Mouse (Mus musculus) telencephalon, adult 2 months (tissue): ENCODE results near the gene Gm11985.
"Not testable (repeated sequence)": the region's sequence is repeated elsewhere in the genome, so short reads cannot be mapped to it uniquely, and the experiment has no call there.

Experiments used
- DNase-seq: peaks from one replicate; pipeline ENCODE4 v3.0.0-alpha.2; 2011; ENCODE audit warnings: low read depth, low spot score

The Gm11985 gene

GRCm38 (mm10) chr11:7188469-7188868 is at the start of gene Gm11985:
Gene Gm11985, minus strand, starts transcription at chr11:7188569.
- DNase-seq = no peak

DNA sequence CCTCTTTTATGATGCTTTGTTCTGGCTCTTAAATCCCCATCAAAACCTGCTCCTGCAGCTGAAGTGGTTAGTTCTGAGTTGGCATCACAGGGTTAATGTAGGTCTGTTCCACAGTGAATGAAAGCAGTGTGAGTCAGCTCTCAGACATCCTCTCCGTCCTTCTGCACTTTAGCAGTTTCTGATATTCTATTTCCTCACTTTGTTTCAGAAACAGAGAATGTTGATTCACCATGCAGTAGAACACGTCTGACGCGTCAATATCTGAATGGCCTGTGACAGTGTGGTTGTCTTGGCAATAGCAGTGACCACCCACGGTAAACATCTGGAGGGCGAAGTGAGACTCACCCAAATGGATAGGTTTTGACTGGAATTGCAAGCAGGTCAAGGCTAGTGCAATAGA is 49.3 kb upstream of the Gm11985 start:
- DNase-seq = no peak

DNA sequence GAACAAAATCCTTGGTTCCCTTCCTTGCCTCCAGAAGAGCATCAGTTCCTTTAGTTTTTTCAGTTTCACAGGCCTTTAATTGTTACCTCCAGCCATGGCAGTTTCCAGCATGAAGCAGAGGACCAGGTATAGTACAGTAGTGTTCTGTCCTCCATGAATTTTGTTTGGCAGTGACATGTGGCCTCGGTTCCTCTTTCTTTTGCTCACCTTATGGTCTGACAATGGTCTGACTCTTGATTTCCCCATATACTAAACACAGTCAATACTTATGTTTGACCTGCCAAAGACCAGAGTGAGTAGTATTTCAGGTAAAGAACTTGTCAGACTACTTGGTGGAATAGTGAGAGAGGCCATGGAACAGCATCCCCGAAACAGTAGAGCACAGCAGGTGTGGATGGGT is 48.4 kb upstream of the Gm11985 start:
- DNase-seq = no peak

- DNase-seq = no peak
These were observed 46.7 kb upstream of the Gm11985 start for GRCm38 (mm10) chr11:7234981-7235609.

GRCm38 (mm10) chr11:7234436-7234835 is 46.1 kb upstream of the Gm11985 start:
- no peak for DNase-seq

- no peak for DNase-seq
These were observed 45.0 kb upstream of the Gm11985 start for GRCm38 (mm10) chr11:7233333-7233732.

- no peak for DNase-seq
These were observed 43.6 kb upstream of the Gm11985 start for GRCm38 (mm10) chr11:7231958-7232357.

- no peak for DNase-seq
These were observed 41.6 kb upstream of the Gm11985 start for GRCm38 (mm10) chr11:7230000-7230399.

GRCm38 (mm10) chr11:7228107-7228506 is 39.7 kb upstream of the Gm11985 start:
- no peak for DNase-seq

- no peak for DNase-seq
These were observed 38.6 kb upstream of the Gm11985 start for GRCm38 (mm10) chr11:7226810-7227550.

- no peak for DNase-seq
These were observed 37.8 kb upstream of the Gm11985 start for GRCm38 (mm10) chr11:7226200-7226599.

GRCm38 (mm10) chr11:7221826-7222225 is 33.5 kb upstream of the Gm11985 start:
- not testable (repeated sequence) for DNase-seq

DNA sequence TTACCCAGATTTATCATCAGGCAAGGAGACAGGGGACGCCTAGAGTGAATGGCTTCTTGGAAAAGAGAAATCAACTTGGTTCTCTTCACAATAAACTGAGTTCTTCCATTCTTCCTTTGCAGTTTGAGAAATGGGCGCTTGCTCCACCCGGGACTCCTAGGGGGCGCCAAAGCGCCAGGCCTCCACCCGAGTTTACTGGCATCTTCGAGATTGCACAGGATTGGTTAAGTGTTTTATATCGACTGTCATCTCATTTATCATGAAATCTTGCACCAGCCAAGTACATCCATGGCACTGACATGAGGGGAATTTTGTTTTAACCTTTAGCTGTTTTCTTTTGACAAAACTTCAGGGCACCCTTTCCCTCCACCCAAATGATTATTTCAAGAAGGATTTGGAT is 27.3 kb upstream of the Gm11985 start:
- no peak for DNase-seq

DNA sequence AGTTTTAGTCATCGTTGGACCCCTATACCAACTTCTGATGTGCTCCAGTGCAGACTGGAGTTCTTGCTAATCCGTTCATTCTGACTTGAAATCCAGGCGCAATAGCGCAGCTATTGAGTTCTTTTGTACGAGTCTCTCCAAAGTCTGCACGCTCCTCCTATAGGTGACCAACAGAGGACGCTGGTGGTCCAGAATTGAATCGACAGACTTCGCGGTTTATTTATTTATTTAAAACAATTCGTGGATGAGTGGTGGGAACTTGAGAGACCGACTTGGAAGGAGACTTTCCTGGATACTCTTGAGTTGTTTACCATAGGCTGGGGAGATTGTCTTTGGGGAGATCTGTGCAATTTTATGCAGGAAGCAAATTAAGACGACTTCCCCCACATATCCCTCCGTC is 26.4 kb upstream of the Gm11985 start:
- peak; percentile 61 for DNase-seq

GRCm38 (mm10) chr11:7214342-7214660 is 25.9 kb upstream of the Gm11985 start:
- DNase-seq = no peak

- DNase-seq = peak; percentile 58
These were observed 25.4 kb upstream of the Gm11985 start, which contains the start of gene Igfbp3 for GRCm38 (mm10) chr11:7213501-7214341. Gene Igfbp3, minus strand, starts transcription at chr11:7213923.

DNA sequence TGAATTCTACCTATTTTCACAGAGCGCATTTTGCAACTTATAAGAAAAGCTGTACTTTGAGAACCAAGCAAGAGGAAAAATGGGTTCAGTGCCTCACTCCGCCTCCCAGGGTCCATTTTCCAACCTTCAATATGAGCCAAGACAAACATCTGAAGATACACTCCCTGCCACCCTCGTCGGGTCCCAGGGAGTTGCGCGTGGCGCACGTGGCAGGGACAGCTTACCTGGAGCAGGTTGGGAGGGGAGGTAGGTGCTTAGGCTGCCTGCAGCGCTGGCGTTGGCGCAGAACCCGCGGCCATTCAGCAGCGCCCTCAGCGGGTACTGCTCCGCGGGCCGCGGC is 24.8 kb upstream of the Gm11985 start:
- no peak for DNase-seq

DNA sequence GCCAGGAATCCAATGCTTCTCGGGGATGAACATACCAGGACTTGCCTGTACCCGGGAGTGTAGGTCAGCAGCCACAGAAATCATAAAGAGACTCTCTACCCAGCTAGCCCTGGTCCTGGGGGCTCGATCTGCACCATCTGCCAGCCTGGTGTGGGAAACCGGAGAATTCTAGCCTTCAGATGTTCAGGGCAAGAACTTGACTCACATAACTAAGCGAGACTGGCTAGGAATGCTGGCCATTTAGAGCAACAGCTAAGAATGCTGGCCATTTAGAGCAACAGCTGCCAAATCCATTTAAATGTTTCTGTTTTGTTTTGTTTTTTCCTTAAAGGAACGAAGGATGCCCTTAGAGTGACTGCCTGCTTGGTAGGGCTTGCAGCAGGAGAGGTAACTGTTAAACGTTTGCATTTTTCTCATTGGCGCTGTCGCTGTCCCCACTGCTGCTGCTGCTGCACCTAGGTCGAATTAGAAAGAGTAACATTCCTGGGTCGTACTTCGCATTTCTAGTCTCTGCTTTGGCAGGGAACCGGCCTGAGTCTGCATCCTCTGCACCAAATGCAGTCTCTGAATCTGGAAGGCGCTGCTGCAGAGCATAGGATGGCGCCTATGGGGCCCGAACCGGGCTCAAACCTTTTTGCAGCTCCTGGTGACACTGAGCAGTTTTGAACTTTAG is 23.9 kb upstream of the Gm11985 start:
- DNase-seq = no peak

- no peak for DNase-seq
These were observed 22.8 kb upstream of the Gm11985 start for GRCm38 (mm10) chr11:7211211-7211610.

- DNase-seq = no peak
These were observed 22.0 kb upstream of the Gm11985 start for GRCm38 (mm10) chr11:7210343-7210742.

DNA sequence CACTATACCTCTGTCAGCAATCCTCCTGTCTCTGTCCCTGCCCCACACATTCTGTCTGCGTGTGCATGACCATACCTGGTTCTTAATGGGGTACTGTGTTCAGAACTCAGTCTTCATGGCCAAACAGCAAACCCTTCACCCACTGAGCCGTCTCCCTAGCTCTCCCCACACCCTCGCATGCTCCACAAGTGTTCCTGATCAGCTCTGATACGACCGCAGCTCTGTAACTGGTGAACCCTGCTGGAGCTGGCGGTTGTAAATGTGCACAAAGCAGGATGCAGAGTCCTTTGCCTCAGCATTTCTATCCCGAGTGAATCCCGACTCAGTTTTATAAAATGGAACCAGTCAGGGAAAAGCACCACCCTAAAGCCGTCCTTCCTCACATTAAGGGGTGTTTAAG is 15.5 kb upstream of the Gm11985 start:
- DNase-seq = no peak

GRCm38 (mm10) chr11:7202206-7202605 is 13.8 kb upstream of the Gm11985 start:
- no peak for DNase-seq
